Mouse (Mus musculus): Measurements from ENCODE around the gene Ranbp3.
"Not testable (repeated sequence)": the region's sequence is repeated elsewhere in the genome, so short reads cannot be mapped to it uniquely, and the experiment has no call there.

Ranbp3 gene

DNA sequence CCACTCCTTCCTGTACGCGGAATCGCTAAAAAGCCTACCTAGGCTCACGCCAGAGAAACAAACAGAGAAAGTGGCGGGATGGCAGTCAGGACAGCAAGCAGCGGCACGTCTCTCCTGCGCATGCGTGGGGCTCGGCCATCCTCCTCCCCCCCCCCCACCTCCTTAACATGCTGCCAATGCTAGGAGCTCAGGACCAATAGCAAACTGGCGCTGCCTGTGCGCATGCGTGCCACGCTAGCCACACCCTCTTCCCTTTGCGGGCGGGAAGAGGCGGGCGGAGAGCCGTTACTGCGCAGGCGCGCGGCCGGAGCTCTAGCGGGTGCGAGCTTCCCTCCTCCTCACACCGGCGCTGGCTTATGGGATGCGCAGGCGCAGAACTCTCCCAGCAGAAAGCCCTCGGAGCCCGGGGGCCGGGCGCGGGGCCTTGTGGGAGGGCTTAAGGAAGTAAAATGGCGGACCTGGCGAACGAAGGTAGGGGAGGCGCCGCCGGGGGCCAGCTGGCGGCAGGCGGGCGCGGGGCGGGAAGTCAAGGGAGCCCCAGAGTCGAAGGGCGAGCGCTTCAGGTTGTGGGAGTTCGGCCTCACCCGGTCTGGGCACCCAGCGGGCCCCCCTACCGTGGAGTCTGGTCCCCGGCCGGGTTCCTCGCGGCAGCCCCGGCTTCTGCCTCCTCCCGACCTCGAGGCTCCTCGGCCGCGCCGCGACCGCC lies at the start of gene Ranbp3:
Gene Ranbp3 (plus strand): TSS at position 354 of the 706 bp plus-strand sequence.
- peak; percentile 99 for DNase-seq (ENCODE audit: low read depth, low spot score)

DNA sequence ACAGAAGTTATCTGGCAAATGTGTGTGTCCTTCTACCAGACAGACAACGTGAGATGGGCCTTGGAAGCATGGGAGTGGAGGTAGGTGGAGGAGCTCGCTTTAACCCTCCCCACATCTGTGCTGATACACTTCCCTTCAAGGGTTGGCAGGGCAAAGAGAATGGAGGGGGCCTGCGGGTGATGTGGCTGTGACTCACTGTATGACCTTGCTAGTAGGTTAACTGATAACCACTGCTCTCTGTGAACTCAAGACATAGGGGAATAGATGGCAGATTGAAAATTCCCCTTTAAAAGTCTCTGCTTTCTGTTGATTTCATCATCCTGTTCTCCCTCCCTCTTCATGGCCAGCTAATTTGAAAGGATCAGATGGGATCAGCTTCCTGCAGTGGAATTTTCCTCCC lies 47.6 kb upstream of the Ranbp3 start:
- DNase-seq (ENCODE audit: low read depth, low spot score) = peak; percentile 82

DNA sequence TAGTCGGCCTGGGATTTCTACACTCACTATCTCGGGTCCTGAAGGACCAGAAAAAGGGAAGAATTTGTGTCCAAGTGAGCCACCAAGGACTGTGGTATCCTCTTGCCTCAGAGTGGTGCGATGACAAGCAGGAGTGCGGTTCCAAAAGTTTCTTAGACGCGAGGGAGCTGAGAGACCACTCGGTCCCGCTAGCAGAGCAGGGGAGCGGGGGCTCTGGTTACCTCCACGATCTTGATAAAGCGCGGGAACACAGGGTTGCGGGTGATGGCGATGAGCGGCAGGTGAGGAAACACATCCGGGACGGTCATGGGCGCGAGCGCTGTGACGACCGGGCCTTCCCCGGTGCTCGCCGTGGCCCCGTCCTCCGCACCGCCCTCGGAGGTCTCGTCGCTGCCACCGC lies 46.8 kb upstream of the Ranbp3 start:
- peak; percentile 45 for DNase-seq (ENCODE audit: low read depth, low spot score)

DNA sequence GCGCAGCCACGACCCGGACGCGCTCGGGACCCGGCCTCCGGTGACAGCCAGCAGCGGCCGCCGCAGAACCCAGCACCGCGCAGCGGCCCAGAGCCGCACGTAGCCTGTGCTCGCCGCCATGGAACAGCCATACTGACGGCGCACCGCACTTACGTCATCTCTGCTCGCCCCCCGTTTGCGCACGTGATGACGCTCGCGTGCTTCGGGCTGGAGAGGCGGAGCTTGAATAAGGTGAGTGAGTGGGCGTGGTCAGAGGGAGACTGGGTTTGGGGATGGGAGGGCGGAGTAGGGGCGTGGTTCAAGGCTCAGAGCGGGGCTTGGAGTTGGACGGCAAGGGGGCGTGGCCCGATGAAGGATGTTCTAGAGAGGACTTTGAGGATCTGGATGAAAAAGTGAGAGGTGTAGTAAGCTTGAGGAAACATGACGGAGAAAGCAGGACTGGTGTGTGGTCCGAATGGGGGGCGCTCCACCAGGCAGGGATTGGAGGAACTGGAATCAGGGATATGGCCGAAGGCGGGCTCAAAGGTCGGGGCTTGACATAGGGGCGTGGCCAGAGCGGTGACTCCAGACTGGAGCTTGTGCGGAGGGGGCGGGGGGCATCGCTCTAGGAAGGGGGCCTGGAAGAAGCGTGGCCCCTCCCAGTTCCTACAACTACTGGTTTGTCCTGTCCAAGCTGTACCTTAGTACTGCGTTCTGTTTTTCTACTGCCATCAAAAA lies 46.2 kb upstream of the Ranbp3 start, which contains the start of gene Lonp1:
Gene Lonp1 (minus strand): TSS at position 134 of the 717 bp plus-strand sequence.
- DNase-seq (ENCODE audit: low read depth, low spot score) = peak; percentile 99

DNA sequence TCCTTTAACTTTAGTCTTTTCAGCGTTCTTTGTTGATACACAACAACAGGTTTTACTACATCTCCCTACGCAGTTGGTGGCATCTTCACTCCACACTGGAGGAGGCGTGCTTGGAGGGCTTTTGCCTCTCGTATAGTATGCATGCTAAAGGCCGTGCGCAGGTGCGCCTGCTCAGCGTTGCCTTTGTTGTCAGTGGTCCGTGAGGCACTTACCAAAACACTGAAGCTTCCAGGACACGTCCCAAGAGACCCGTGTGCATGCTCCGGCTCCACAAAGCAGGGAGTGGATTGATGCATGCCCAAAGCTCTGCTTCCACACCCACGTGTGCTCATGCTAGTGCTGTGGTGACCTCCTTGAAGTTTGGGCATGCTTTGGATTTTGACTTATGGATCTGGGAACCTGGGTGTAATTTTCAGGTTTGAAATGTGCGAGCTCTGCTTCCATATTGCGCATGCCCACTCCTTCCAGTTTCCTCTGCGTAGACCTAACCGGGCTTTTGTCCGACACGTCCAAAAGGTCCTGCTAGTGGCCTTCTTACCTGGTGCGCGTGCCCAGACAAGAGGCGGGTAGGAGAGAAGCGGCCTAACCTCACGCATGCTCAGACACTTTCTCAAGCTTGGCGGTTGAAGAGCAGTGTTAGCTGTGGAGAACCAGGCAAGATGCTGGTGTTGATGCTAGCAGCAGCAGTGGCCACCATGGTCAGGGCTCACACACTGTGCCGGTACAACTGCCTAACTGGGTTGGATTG lies 45.4 kb upstream of the Ranbp3 start, which contains the start of gene Catsperd:
Gene Catsperd (plus strand): TSS at position 614 of the 748 bp plus-strand sequence.
- DNase-seq (ENCODE audit: low read depth, low spot score) = no peak

DNA sequence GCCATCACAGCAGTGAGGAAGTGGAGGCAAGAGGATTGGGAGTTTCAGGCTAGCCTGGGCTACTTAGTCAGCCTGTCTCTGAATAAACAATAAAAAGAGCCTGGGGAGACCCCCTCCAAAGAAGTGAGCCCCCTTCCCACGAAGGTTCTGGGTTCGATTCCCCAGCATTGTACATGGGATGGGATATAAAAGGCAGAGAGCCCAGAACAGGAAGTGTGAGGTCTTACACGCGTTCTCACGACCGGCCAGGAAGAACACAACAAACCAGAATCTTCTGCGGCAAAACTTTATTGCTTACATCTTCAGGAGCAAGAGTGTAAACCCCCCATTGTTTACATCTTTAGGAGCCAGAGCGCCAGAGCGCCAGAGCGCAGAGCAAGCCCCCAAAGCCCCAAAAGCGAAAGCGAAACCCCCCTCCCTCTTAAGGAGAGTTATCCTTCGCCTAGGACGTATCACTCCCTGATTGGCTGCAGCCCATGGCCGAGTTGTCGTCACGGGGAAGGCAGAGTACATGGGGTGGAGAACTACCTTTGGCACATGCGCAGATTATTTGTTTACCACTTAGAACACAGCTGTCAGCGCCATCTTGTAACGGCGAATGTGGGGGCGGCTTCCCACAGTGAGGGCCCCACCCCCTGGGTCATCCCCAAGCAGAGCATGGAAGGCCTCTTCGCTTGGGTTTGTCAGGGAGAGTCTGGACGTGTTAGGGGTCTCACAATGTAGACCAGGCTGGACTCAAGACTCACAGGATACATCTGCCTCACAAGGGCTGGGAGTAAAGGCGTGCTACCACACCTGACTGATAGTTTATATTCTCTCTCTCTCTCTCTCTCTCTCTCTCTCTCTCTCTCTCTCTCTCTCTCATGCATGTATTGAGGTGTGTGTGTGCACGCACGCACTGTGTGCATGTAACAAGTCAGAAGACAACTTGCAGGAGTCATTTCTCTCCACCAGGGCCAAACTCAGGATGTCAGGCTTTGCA lies 43.0 kb upstream of the Ranbp3 start:
- not testable (repeated sequence) for DNase-seq (ENCODE audit: low read depth, low spot score)

DNA sequence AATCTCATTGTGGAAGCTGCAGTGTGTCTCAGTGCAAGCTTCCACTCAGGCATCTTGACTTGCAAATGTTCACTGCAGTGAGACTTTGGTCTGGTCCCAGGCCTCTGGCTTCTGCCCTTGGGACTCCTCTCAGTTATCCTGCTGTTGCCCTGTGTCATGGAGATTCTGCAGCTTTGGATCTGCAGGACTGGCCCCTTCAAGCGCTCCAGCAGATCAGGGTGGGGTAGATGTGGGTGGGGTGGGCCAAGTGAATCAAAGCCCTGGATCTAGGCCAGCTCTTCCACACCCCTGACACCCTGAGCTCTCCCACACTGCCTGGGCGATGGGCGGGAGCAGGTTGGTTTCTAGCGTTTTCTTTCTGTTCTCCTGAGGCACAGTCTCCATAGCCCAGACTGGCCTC lies 41.3 kb upstream of the Ranbp3 start:
- no peak for DNase-seq (ENCODE audit: low read depth, low spot score)

DNA sequence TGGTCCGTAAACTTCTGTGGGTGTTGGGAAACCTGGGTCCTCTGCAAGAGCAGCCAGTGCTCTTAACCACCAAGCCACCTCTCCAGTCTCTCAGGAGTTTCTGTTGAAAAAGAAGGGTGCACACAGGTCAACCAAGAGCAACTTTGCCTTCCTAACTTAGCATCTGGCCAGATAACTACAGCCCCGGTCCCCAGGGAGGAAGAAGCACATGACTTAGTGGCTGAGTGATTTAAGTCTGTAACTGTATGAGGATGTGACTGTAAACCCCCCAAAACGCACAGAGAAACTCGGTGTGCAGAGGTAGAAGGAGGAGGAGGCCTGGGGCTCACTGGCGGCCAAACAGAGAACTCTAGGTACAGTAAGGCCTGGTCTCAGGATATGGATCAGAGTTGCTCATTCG lies 39.1 kb upstream of the Ranbp3 start:
- no peak for DNase-seq (ENCODE audit: low read depth, low spot score)

GRCm38 (mm10) chr17:56643237-56643636 lies 29.9 kb upstream of the Ranbp3 start:
- DNase-seq (ENCODE audit: low read depth, low spot score) = no peak

GRCm38 (mm10) chr17:56647546-56647945 lies 25.5 kb upstream of the Ranbp3 start:
- no peak for DNase-seq (ENCODE audit: low read depth, low spot score)

GRCm38 (mm10) chr17:56651801-56652200 lies 21.3 kb upstream of the Ranbp3 start:
- peak; percentile 21 for DNase-seq (ENCODE audit: low read depth, low spot score)

DNA sequence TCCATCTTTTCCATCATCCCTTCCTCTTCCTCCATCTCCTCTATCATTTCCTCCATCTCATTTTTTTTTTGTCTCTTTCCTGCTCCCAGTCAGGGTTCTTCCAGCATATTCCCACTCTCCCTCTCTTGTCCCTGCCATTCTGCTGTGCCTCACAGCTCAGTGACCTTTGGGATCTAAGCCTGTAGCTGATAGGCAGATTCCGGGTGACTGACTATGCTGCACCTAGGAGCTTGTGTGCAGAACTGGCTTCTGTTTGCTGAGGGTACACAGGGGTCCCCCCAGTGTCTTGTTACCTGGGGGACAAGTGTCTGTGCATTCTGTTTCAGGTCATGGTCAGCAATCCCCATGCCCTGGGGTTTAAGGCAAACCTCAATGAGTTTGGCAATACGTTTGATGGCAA lies 18.3 kb upstream of the Ranbp3 start:
- DNase-seq (ENCODE audit: low read depth, low spot score) = no peak

- DNase-seq (ENCODE audit: low read depth, low spot score) = no peak
Measured at GRCm38 (mm10) chr17:56655311-56655710, 17.8 kb upstream of the Ranbp3 start.

DNA sequence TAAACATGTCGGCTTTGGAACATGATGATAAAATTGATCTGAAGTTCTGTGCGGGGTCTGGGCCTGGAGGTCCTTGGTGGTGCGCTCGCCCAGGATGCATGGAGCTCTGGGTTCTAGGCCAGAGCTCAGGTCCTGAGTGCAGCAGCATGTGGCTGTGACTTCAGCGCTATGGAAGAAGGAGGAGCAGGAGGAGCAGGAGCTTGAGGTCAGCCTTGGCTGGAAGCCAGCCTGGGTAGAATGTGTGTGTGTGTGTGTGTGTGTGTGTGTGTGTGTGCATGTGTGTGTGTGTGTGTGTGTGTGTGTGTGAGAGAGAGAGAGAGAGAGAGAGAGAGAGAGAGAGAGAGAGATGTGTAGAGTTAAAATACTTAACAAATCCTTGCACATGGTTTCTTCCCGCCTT lies 16.9 kb upstream of the Ranbp3 start:
- no peak for DNase-seq (ENCODE audit: low read depth, low spot score)

DNA sequence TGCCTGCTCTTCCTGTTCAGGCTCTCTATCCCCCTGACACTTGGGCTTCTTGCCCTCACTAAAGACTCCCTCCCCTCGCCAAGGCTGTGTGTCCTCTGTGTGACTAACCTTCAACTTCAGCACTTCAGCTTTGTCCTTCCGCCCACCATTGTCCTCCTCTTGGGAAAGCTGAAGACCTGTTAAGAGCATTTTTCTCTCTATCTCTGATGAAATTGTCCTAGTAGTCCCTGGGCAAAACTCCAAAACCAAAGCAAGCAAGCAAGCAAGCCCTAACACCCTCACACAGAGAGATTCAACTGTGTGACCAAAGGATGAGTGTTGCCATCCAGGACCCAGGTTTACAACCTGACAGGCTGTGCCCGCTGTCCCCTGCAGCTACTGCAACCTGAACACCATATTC lies 9.4 kb upstream of the Ranbp3 start:
- no peak for DNase-seq (ENCODE audit: low read depth, low spot score)

GRCm38 (mm10) chr17:56664333-56664732 lies 8.8 kb upstream of the Ranbp3 start:
- DNase-seq (ENCODE audit: low read depth, low spot score) = no peak

- peak; percentile 52 for DNase-seq (ENCODE audit: low read depth, low spot score)
Measured at GRCm38 (mm10) chr17:56666384-56666783, 6.7 kb upstream of the Ranbp3 start.

DNA sequence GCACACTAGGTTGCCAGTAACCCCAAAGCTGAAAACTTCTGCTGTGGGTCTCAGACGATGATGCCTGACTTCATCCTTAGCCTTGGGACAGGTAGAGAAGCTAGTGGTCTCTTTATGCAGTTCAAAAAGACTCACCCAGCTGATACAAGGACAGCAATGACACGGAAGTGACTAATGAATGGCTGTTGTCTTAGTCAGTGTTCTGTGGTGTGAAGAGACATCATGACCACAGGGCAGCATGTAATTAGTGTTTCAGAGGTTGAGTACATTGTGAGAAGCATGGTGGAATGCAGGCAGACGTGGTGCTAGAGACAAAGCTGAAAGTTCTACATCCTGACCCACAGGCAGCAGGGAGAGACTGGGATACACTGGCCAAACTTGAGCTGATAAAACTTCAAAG lies 5.5 kb upstream of the Ranbp3 start:
- peak; percentile 48 for DNase-seq (ENCODE audit: low read depth, low spot score)

- peak; percentile 85 for DNase-seq (ENCODE audit: low read depth, low spot score)
Measured at GRCm38 (mm10) chr17:56668384-56669144, 4.5 kb upstream of the Ranbp3 start.

DNA sequence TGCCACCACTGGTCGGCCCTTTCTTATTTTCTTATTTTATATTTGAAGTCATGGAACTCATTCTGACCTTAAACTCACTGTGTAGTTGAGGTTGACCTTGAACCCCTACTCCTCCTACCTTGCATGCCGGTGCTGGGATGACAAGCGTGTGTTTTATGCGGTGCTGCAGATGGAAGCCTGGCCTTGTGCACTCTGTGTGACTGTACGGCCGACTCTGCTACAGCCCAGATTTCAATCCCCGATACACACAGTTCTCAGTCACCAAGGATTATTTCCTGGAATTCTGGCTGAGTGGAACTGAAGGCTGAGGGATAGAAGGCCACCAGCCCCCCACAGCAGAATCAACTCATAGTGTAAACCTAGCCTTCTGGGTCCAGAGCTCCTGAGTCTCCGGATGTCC lies 3.3 kb upstream of the Ranbp3 start:
- DNase-seq (ENCODE audit: low read depth, low spot score) = no peak
